Mouse (Mus musculus) limb, embryonic 11.5 days (tissue): ENCODE measurements around the gene Gns. TPM values are rescaled to one million over a fixed set of nuclear protein-coding genes. Genes with fewer than 3 reads are reported as not detected.

Experiments used
- ATAC-seq: fragments of 200-750 bp; cut with Nextera tagmentation; 2 replicates; pipeline ENCODE4 v1.8.0; 2017; ENCODE audit warnings: low read depth; ENCODE audit not compliant: insufficient number of reproducible peaks, low FRiP score, low TSS enrichment
- DNase-seq: peaks from one replicate; pipeline ENCODE4 v3.0.0-alpha.2; 2015; ENCODE audit warnings: low spot score
- H3K27ac ChIP-seq: fragments of 300-500 bp; sonication (generic); replicated peaks from 2 replicates; pipeline ENCODE4 v1.5.1; 2014; ENCODE audit warnings: low read depth, mild to moderate bottlenecking, low read length
- H3K27me3 ChIP-seq: fragments of 300-500 bp; sonication (generic); 2 replicates; pipeline ENCODE4 v1.6.1; 2014; ENCODE audit warnings: mild to moderate bottlenecking, low read length, mixed read lengths; ENCODE audit not compliant: control insufficient read depth, insufficient read depth
- H3K36me3 ChIP-seq: fragments of 300-500 bp; sonication (generic); 2 replicates; pipeline ENCODE4 v1.6.1; 2014; ENCODE audit warnings: mild to moderate bottlenecking, low read length, moderate library complexity, mixed read lengths; ENCODE audit not compliant: control insufficient read depth, insufficient read depth
- H3K4me1 ChIP-seq: fragments of 300-500 bp; sonication (generic); 2 replicates; pipeline ENCODE4 v1.6.1; 2014; ENCODE audit warnings: low read length, mixed read lengths; ENCODE audit not compliant: control insufficient read depth, insufficient read depth
- H3K4me2 ChIP-seq: fragments of 300-500 bp; sonication (generic); 2 replicates; pipeline ENCODE4 v1.6.1; 2014; ENCODE audit warnings: low read depth, mild to moderate bottlenecking, moderate library complexity; ENCODE audit not compliant: severe bottlenecking
- H3K4me3 ChIP-seq: fragments of 300-500 bp; sonication (generic); 2 replicates; pipeline ENCODE4 v1.5.1; 2014; ENCODE audit warnings: low read depth, low read length
- H3K9ac ChIP-seq: fragments of 300-500 bp; sonication (generic); 2 replicates; pipeline ENCODE4 v1.6.1; 2014; ENCODE audit warnings: mild to moderate bottlenecking, low read length
- H3K9me3 ChIP-seq: fragments of 300-500 bp; sonication (generic); 2 replicates; pipeline ENCODE4 v1.6.1; 2016; ENCODE audit warnings: low read length; ENCODE audit not compliant: control insufficient read depth
- WGBS: fragments of 180-500 bp; shearing (Covaris S2); extraction: QIAGEN DNeasy Blood & Tissue Kit; methylation state at CpG from one replicate; pipeline ENCODE4 v1.1.7; 2014; 5-methylcytosine and 5-hydroxymethylcytosine counted together
- polyA plus RNA-seq: library from polyadenylated mRNA; unstranded; fragments of >200 nt; fragmentation: Nextera tagmentation; extraction: Ambion mirVana; gene quantifications from 2 replicates; pipeline ENCODE4 v1.2.1, GENCODE M21; 2014

The Gns gene
- polyA plus RNA-seq, 1 experiment from 2014 or later, result 37.1 TPM

GRCm38 (mm10) chr10:121419640-121420470 lies 55.0 kb downstream of the Gns start:
- Histone ChIP-seq H3K4me1 (peaks cover 7% of the 10 kb centered on the region), H3K4me2 (no peak overlapping the region), H3K9ac (no peak overlapping the region), H3K4me3 (no peak overlapping the region), H3K27ac (no peak overlapping the region), H3K36me3 (peaks cover 4% of the 10 kb centered on the region; the same call in 1 of the 2 replicates), H3K9me3 (no peaks in the 10 kb centered on the region), H3K27me3 (no peaks in the 10 kb centered on the region)
- WGBS, result 52% methylated on average over 22 of the region's 22 CpGs
- DNase-seq (no peak), ATAC-seq (0 out of 2 replicates have a peak, but pooled peaks have one; percentile 11)

GRCm38 (mm10) chr10:121421023-121421422 lies 56.1 kb downstream of the Gns start:
- WGBS, result 88% methylated on average over 9 of the region's 9 CpGs
- DNase-seq, result no peak
- H3K27ac ChIP-seq, result no peak overlapping the region
- no peaks in the 10 kb centered on the region for H3K9me3 ChIP-seq
- H3K4me2 ChIP-seq, result no peak overlapping the region
- H3K4me1 ChIP-seq, result peaks cover 11% of the 10 kb centered on the region
- H3K27me3 ChIP-seq, result no peaks in the 10 kb centered on the region
- H3K4me3 ChIP-seq, result no peak overlapping the region
- no peak for ATAC-seq
- H3K36me3 ChIP-seq, result no peaks in the 10 kb centered on the region; the same call in 1 of the 2 replicates
- no peak overlapping the region for H3K9ac ChIP-seq

GRCm38 (mm10) chr10:121421657-121422290 lies 56.9 kb downstream of the Gns start:
- H3K4me1 ChIP-seq, result peaks cover 13% of the 10 kb centered on the region
- no peak overlapping the region for H3K4me2 ChIP-seq
- H3K36me3 ChIP-seq, result no peaks in the 10 kb centered on the region; the same call in 1 of the 2 replicates
- no peak overlapping the region for H3K4me3 ChIP-seq
- H3K9me3 ChIP-seq, result no peaks in the 10 kb centered on the region
- DNase-seq (no peak), ATAC-seq (no peak)
- no peak overlapping the region for H3K9ac ChIP-seq
- no peaks in the 10 kb centered on the region for H3K27me3 ChIP-seq
- H3K27ac ChIP-seq, result no peak overlapping the region
- 86% methylated on average over 11 of the region's 11 CpGs for WGBS

GRCm38 (mm10) chr10:121422294-121422693 lies 57.4 kb downstream of the Gns start:
- H3K36me3 ChIP-seq, result no peaks in the 10 kb centered on the region; the same call in 1 of the 2 replicates
- no peak overlapping the region for H3K4me2 ChIP-seq
- peaks cover 13% of the 10 kb centered on the region for H3K4me1 ChIP-seq
- H3K9me3 ChIP-seq, result no peaks in the 10 kb centered on the region
- ATAC-seq (no peak), DNase-seq (no peak)
- H3K9ac ChIP-seq, result no peak overlapping the region
- no peak overlapping the region for H3K4me3 ChIP-seq
- H3K27me3 ChIP-seq, result no peaks in the 10 kb centered on the region
- WGBS, result 93% methylated on average over 6 of the region's 6 CpGs
- no peak overlapping the region for H3K27ac ChIP-seq

- 0 out of 2 replicates have a peak, but pooled peaks cover 2% of the 10 kb centered on the region for H3K36me3 ChIP-seq
- no peak overlapping the region for H3K4me3 ChIP-seq
- DNase-seq (no peak), ATAC-seq (no peak)
- 81% methylated on average over 16 of the region's 16 CpGs for WGBS
- no peaks in the 10 kb centered on the region for H3K9me3 ChIP-seq
- H3K27ac ChIP-seq, result no peak overlapping the region
- peaks cover 21% of the 10 kb centered on the region for H3K4me1 ChIP-seq
- no peak overlapping the region for H3K4me2 ChIP-seq
- H3K27me3 ChIP-seq, result no peaks in the 10 kb centered on the region
- H3K9ac ChIP-seq, result no peak overlapping the region
These were observed 58.9 kb downstream of the Gns start for GRCm38 (mm10) chr10:121423541-121424349.

GRCm38 (mm10) chr10:121424455-121424854 lies 59.6 kb downstream of the Gns start:
- 85% methylated on average over 3 of the region's 3 CpGs for WGBS
- Histone ChIP-seq H3K4me1 (peaks cover 26% of the 10 kb centered on the region), H3K27me3 (no peaks in the 10 kb centered on the region), H3K36me3 (0 out of 2 replicates have a peak, but pooled peaks cover 2% of the 10 kb centered on the region), H3K9ac (no peak overlapping the region), H3K9me3 (no peaks in the 10 kb centered on the region), H3K4me3 (no peak overlapping the region), H3K4me2 (no peak overlapping the region), H3K27ac (no peak overlapping the region)
- no peak for DNase-seq
- ATAC-seq, result no peak

- no peak for DNase-seq
- H3K27ac ChIP-seq, result no peak overlapping the region
- 74% methylated on average over 5 of the region's 5 CpGs for WGBS
- no peak overlapping the region for H3K9ac ChIP-seq
- no peaks in the 10 kb centered on the region for H3K27me3 ChIP-seq
- H3K4me2 ChIP-seq, result no peak overlapping the region
- ATAC-seq, result no peak
- no peak overlapping the region for H3K4me3 ChIP-seq
- H3K9me3 ChIP-seq, result no peaks in the 10 kb centered on the region
- H3K36me3 ChIP-seq, result 0 out of 2 replicates have a peak, but pooled peaks cover 2% of the 10 kb centered on the region
- H3K4me1 ChIP-seq, result peaks cover 27% of the 10 kb centered on the region
These were observed 60.2 kb downstream of the Gns start for GRCm38 (mm10) chr10:121425079-121425478.

GRCm38 (mm10) chr10:121425506-121426025 lies 60.7 kb downstream of the Gns start:
- H3K4me1 ChIP-seq, result peaks cover 30% of the 10 kb centered on the region
- no peak overlapping the region for H3K4me2 ChIP-seq
- 75% methylated on average over 14 of the region's 14 CpGs for WGBS
- no peaks in the 10 kb centered on the region for H3K9me3 ChIP-seq
- ATAC-seq (no peak), DNase-seq (no peak)
- H3K27ac ChIP-seq, result no peak overlapping the region
- H3K36me3 ChIP-seq, result 0 out of 2 replicates have a peak, but pooled peaks cover 2% of the 10 kb centered on the region
- no peak overlapping the region for H3K4me3 ChIP-seq
- no peaks in the 10 kb centered on the region for H3K27me3 ChIP-seq
- H3K9ac ChIP-seq, result no peak overlapping the region
